Mouse (Mus musculus) liver, embryonic 15.5 days (tissue): ENCODE measurements at regions not wholly inside any gene's neighbourhood (a gene's known extent, or its start where the extent isn't known, plus 50 kb on each side); places are given as distances from the start of the nearest gene placed in this dataset.

ENCODE experiments used
- ATAC-seq: fragments of 200-750 bp; cut with Nextera tagmentation; 2 replicates; pipeline ENCODE4 v1.8.0; 2017; ENCODE audit warnings: moderate number of reproducible peaks, mild to moderate bottlenecking, moderate library complexity; ENCODE audit not compliant: insufficient read depth
- H3K27ac ChIP-seq: fragments of 300-500 bp; sonication (generic); replicated peaks from 2 replicates; pipeline ENCODE4 v1.5.1; 2015; ENCODE audit warnings: mild to moderate bottlenecking, inconsistent platforms
- H3K27me3 ChIP-seq: fragments of 300-500 bp; sonication (generic); 2 replicates; pipeline ENCODE4 v1.6.1; 2015; ENCODE audit warnings: mild to moderate bottlenecking, inconsistent platforms
- H3K36me3 ChIP-seq: fragments of 300-500 bp; sonication (generic); replicated peaks from 2 replicates; pipeline ENCODE4 v1.6.1; 2015; ENCODE audit warnings: moderate library complexity, mild to moderate bottlenecking, inconsistent platforms
- H3K4me1 ChIP-seq: fragments of 300-500 bp; sonication (generic); replicated peaks from 2 replicates; pipeline ENCODE4 v1.6.1; 2015; ENCODE audit warnings: inconsistent platforms
- H3K4me2 ChIP-seq: fragments of 300-500 bp; sonication (generic); 2 replicates; pipeline ENCODE4 v1.6.1; 2015; ENCODE audit warnings: moderate library complexity, mild to moderate bottlenecking, inconsistent platforms
- H3K4me3 ChIP-seq: fragments of 300-500 bp; sonication (generic); replicated peaks from 2 replicates; pipeline ENCODE4 v1.5.1; 2015; ENCODE audit warnings: mild to moderate bottlenecking, inconsistent platforms
- H3K9ac ChIP-seq: fragments of 300-500 bp; sonication (generic); 2 replicates; pipeline ENCODE4 v1.6.1; 2015; ENCODE audit warnings: moderate library complexity, mild to moderate bottlenecking, inconsistent platforms
- H3K9me3 ChIP-seq: fragments of 300-500 bp; sonication (generic); replicated peaks from 2 replicates; pipeline ENCODE4 v1.6.1; 2016; ENCODE audit warnings: inconsistent platforms
- WGBS: fragments of 180-500 bp; shearing (Covaris S2); methylation state at CpG from one replicate; pipeline ENCODE4 v1.1.7; 2015; ENCODE audit warnings: mixed read lengths; ENCODE audit not compliant: insufficient replicate concordance; 5-methylcytosine and 5-hydroxymethylcytosine counted together

DNA sequence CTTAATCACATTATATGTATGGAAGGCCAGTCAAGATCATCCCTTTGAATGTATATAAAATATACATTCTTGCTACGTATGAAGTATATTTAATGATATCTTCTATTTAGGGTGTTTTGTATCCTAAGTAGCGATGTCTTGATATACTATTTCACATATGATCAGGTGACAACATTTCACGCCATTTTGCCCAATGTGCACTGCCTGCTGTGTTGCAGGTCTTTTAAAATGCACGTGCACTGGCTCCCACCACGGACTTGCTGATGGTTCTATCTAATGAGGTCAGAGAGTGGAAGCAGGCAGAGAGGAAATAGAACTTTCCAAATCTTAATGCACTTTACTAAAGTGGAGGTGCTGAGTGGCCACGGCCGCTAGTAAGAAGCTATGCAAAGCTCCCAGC lies 100.8 kb downstream of the A730009L09Rik start:
- Histone ChIP-seq H3K4me1 (no peaks in the 10 kb centered on the region), H3K9ac (no peak overlapping the region), H3K4me2 (no peak overlapping the region), H3K27ac (no peak overlapping the region), H3K4me3 (no peak overlapping the region), H3K36me3 (no peaks in the 10 kb centered on the region), H3K27me3 (no peaks in the 10 kb centered on the region), H3K9me3 (no peaks in the 10 kb centered on the region)
- WGBS = 65% methylated on average over 7 of the region's 7 CpGs
- ATAC-seq = no peak

- H3K9ac ChIP-seq = no peak overlapping the region
- H3K36me3 ChIP-seq = no peaks in the 10 kb centered on the region
- no peaks in the 10 kb centered on the region for H3K27me3 ChIP-seq
- 50% methylated on average over 1 of the region's 1 CpGs for WGBS
- no peak overlapping the region for H3K4me3 ChIP-seq
- H3K27ac ChIP-seq = no peak overlapping the region
- no peaks in the 10 kb centered on the region for H3K9me3 ChIP-seq
- H3K4me1 ChIP-seq = no peaks in the 10 kb centered on the region
- no peak for ATAC-seq
- H3K4me2 ChIP-seq = no peak overlapping the region
These were observed 101.2 kb downstream of the A730009L09Rik start for GRCm38 (mm10) chr16:84616132-84616531.

DNA sequence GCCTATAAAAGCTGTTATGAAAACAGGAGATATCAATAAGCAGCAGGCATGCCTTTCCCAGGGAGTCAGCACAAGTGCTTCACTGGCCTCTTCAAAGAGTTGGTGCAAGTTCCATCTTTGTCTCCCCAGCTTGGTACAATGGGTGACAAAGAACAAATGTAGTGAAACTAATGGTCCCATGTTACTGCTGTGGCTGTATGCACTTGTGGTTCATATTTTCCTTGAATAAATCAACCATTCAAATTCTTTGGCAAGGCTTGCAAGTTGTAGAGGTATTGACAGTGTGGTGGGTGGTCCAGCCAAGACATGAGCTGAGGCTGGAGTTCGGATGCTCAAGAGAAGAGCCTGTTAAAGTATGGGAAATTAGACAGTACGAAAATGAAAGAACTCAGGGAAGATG lies 103.5 kb downstream of the A730009L09Rik start:
- WGBS = 63% methylated on average over 2 of the region's 2 CpGs
- Histone ChIP-seq H3K9ac (no peak overlapping the region), H3K4me2 (no peak overlapping the region), H3K9me3 (no peaks in the 10 kb centered on the region), H3K27ac (no peak overlapping the region), H3K4me1 (no peaks in the 10 kb centered on the region), H3K27me3 (no peaks in the 10 kb centered on the region), H3K4me3 (no peak overlapping the region), H3K36me3 (no peaks in the 10 kb centered on the region)
- ATAC-seq = no peak

DNA sequence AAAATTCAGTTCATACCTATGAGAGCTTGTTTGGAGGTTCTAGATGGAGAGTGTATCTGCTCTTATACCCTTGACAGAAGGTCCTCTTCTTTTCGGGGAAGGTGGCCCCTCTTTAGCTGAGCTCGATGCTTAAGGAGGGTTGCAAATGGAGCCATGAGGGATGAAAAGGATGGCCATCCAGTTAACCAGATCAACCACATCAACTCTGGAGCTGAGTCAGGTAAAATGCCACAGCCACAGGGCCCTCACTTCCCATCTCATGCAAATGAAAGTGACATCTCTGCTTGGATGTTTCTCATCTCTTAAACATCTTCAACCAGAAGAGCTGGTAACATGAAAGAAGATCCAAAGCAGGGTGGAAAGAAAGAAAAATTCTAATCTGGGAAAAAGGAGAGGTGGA lies 105.0 kb downstream of the A730009L09Rik start:
- Histone ChIP-seq H3K27me3 (no peaks in the 10 kb centered on the region), H3K9me3 (no peaks in the 10 kb centered on the region), H3K4me3 (no peak overlapping the region), H3K9ac (no peak overlapping the region), H3K36me3 (no peaks in the 10 kb centered on the region), H3K4me1 (no peaks in the 10 kb centered on the region), H3K4me2 (no peak overlapping the region), H3K27ac (no peak overlapping the region)
- 63% methylated on average over 2 of the region's 2 CpGs for WGBS
- no peak for ATAC-seq

DNA sequence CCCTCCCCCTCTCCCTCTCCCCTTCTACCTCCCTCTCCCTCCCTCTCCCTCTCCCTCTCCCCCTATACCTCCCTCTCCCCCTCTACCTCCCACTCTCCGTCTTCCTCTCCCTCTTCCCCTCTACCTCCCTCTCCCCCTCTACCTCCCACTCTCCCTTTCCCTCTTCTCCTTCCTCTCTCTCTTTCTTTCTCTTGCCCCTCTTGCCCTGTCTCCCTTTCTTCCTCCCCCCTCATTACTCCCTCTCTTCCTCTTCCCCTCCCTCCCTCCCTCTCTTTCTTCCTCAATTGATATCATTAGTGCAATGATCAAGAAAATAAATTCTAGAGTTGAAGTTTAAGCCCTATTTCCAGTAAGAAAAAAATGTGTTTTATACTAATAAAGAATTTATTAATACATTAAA lies 105.9 kb downstream of the A730009L09Rik start:
- Histone ChIP-seq H3K4me2 (peak overlapping the region; percentile 20; the same call in 1 of the 2 replicates), H3K27ac (no peak overlapping the region), H3K9me3 (no peaks in the 10 kb centered on the region), H3K4me3 (peak overlapping the region; percentile 33), H3K27me3 (no peaks in the 10 kb centered on the region), H3K36me3 (no peaks in the 10 kb centered on the region), H3K4me1 (no peaks in the 10 kb centered on the region), H3K9ac (no peak overlapping the region)
- no peak for ATAC-seq
- no CpG with 5 or more reads among the region's 1 CpGs for WGBS

DNA sequence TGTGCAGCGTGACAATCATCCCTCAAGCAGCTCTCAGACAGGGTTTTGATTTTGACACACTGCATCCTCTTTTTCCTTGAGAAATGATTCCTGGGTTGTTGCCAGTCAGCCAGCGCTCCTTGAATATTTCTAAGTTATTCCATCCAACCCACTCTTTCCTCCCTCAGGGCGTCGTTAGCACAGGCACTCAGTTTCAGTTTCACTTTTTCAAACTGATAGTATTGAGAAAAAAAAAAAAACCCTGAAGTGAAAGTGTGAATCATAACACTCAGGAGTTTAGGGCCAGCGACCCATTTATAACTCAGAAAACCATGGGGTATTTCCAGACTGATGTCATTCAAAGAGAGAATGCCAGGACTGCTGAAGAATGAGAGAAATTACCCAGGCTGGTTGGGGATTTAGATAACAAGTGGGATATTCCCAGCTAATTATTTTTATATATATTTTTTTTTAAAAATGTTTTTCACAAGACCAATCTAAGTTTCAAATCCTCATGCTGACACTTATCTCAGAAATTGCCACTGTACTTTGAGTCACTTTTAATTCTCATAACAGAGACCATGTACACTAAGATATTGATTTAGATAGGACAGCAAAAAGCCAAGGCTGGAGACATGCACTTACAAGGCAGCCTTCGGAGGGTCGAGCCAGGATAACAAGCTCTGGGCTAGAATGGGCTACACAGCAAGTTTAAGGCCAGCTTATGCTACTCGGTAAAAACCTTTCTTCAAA lies 106.5 kb downstream of the A730009L09Rik start:
- Histone ChIP-seq H3K4me1 (no peaks in the 10 kb centered on the region), H3K9me3 (no peaks in the 10 kb centered on the region), H3K36me3 (no peaks in the 10 kb centered on the region), H3K4me2 (peak overlapping the region; percentile 20; the same call in 1 of the 2 replicates), H3K27ac (no peak overlapping the region), H3K9ac (no peak overlapping the region), H3K4me3 (peak overlapping the region; percentile 33), H3K27me3 (no peaks in the 10 kb centered on the region)
- 47% methylated on average over 8 of the region's 8 CpGs for WGBS
- ATAC-seq = no peak

DNA sequence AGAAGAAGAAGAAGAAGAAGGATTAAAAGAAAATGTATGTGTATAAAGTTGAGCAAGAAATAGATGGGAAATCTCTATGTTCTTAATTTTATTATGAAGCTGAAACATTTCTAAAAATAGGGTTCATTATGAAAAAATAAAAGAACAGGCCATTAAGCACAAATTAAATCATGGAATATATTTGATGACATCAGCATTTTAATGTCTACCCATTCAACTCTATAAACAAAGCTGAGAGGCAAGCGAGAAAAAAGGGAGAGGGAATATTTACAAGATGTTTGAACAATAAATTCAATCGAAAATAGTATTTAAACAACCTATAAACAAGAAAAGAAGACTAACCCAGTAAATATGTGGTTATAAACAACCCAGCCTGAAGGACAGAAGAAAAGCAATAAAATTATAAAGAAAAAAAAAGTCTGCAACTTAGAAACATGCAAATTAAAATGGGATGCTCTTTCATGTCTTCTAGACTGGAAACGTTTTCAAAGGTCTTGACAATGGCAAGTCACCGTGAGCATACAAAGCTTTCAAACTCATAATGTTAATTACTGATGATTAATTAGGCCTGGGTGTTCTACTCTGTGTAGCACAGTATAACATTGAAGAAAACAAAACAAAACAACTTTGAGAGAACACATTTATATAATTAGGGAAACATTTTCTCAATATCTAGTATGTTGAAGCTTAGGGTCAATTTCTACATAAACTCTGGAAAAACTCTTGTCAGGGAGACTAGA lies 108.6 kb downstream of the A730009L09Rik start:
- no peak overlapping the region for H3K9ac ChIP-seq
- 57% methylated on average over 4 of the region's 4 CpGs for WGBS
- ATAC-seq = no peak

GRCm38 (mm10) chr16:84624443-84625109 lies 109.7 kb downstream of the A730009L09Rik start:
- no peaks in the 10 kb centered on the region for H3K4me1 ChIP-seq
- H3K9me3 ChIP-seq = no peaks in the 10 kb centered on the region
- no peaks in the 10 kb centered on the region for H3K36me3 ChIP-seq
- 42% methylated on average over 5 of the region's 5 CpGs for WGBS
- H3K27ac ChIP-seq = no peak overlapping the region
- H3K4me3 ChIP-seq = no peak overlapping the region
- ATAC-seq = no peak
- no peaks in the 10 kb centered on the region for H3K27me3 ChIP-seq
- no peak overlapping the region for H3K4me2 ChIP-seq
- H3K9ac ChIP-seq = no peak overlapping the region

More for the DNA sequence above, 108.6 kb downstream of the A730009L09Rik start:
- Histone ChIP-seq H3K4me2 (no peak overlapping the region), H3K9me3 (no peaks in the 10 kb centered on the region), H3K27ac (no peak overlapping the region), H3K27me3 (no peaks in the 10 kb centered on the region), H3K36me3 (no peaks in the 10 kb centered on the region), H3K4me3 (no peak overlapping the region), H3K4me1 (no peaks in the 10 kb centered on the region)

DNA sequence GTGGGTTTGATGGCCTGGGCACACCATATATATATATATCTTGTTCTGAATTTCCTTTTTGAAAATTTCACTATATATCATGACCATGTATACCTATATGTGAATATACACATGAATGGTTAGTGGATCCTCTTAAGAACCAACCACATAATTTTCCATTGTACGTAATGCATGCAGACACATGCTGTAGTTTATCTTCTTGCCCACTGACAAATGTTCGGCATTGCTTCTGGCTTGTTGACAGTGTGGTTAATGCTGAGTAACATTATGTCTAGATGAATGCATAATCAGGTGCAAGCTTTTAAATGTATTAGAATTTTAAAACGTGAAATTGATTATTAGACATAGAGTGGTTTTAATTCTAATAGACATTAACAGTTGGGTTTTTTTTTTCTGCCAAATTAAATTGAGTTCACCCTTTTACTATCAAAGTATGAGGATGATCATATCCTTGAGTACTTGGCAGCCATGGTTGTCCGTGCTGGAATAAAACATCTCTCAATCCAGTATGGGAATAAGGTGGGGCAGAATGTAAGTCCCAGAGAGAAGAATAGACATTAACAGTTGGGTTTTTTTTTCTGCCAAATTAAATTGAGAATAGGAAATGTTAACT lies 110.3 kb downstream of the A730009L09Rik start:
- Histone ChIP-seq H3K9ac (no peak overlapping the region), H3K9me3 (no peaks in the 10 kb centered on the region)
- WGBS = 62% methylated on average over 4 of the region's 4 CpGs

GRCm38 (mm10) chr16:84627052-84627451 lies 108.5 kb downstream of the Mrpl39 start:
- no peak overlapping the region for H3K4me3 ChIP-seq
- no peak for ATAC-seq
- 87% methylated on average over 2 of the region's 2 CpGs for WGBS

More for the DNA sequence above, 110.3 kb downstream of the A730009L09Rik start:
- H3K36me3 ChIP-seq = no peaks in the 10 kb centered on the region
- H3K4me3 ChIP-seq = no peak overlapping the region
- H3K4me2 ChIP-seq = no peak overlapping the region
- H3K27me3 ChIP-seq = no peaks in the 10 kb centered on the region
- no peaks in the 10 kb centered on the region for H3K4me1 ChIP-seq
- H3K27ac ChIP-seq = no peak overlapping the region
- ATAC-seq = no peak

GRCm38 (mm10) chr16:84629868-84630267 lies 105.7 kb downstream of the Mrpl39 start:
- WGBS = 66% methylated on average over 1 of the region's 1 CpGs

More at GRCm38 (mm10) chr16:84627052-84627451, 108.5 kb downstream of the Mrpl39 start:
- Histone ChIP-seq H3K27ac (no peak overlapping the region), H3K4me2 (no peak overlapping the region), H3K9ac (no peak overlapping the region), H3K36me3 (no peaks in the 10 kb centered on the region), H3K9me3 (no peaks in the 10 kb centered on the region), H3K4me1 (no peaks in the 10 kb centered on the region), H3K27me3 (no peaks in the 10 kb centered on the region)

More at GRCm38 (mm10) chr16:84629868-84630267, 105.7 kb downstream of the Mrpl39 start:
- Histone ChIP-seq H3K27me3 (no peaks in the 10 kb centered on the region), H3K4me3 (no peak overlapping the region), H3K27ac (no peak overlapping the region), H3K4me2 (no peak overlapping the region), H3K9ac (no peak overlapping the region), H3K4me1 (no peaks in the 10 kb centered on the region), H3K9me3 (no peaks in the 10 kb centered on the region), H3K36me3 (no peaks in the 10 kb centered on the region)
- ATAC-seq = no peak
